Mouse (Mus musculus): ENCODE data around the gene Creb3l2. TPM values are rescaled to one million over a fixed set of nuclear protein-coding genes. Genes with fewer than 3 reads are reported as not detected.

Gene Creb3l2
- total and polyA plus RNA-seq, 2 experiments from 2014 or later, result 2.2 to 6.3 TPM

GRCm38 (mm10) chr6:37306616-37307015 lies 135.3 kb downstream of the Creb3l2 start:
- no peaks in the 10 kb centered on the region for H3K4me1 ChIP-seq (ENCODE audit: insufficient read depth, low read length)
- H3K27me3 ChIP-seq (ENCODE audit: insufficient read depth, low read length), result no peaks in the 10 kb centered on the region
- H3K27ac ChIP-seq, result no peak overlapping the region
- H3K9me3 ChIP-seq (ENCODE audit: low read length), result no peaks in the 10 kb centered on the region; the same call in 1 of the 2 replicates
- WGBS, result 88% methylated on average over 1 of the region's 1 CpGs
- ATAC-seq (no peak), DNase-seq (ENCODE audit: low spot score) (no peak)
- H3K4me2 ChIP-seq (ENCODE audit: low read depth, low read length), result no peak overlapping the region
- no peak for TF ChIP-seq CTCF (IDR thresholded peaks at IDR 0.05; ENCODE audit: low read depth)
- H3K36me3 ChIP-seq (ENCODE audit: insufficient read depth, low read length), result no peaks in the 10 kb centered on the region
- no peak overlapping the region for H3K9ac ChIP-seq (replicated peaks; ENCODE audit: low read length)
- H3K4me3 ChIP-seq (ENCODE audit: low read length), result no peak overlapping the region

- Histone ChIP-seq H3K4me1 (ENCODE audit: insufficient read depth, low read length) (peaks cover 6% of the 10 kb centered on the region), H3K4me3 (ENCODE audit: low read length) (peak overlapping the region; percentile 84), H3K36me3 (ENCODE audit: insufficient read depth, low read length) (no peaks in the 10 kb centered on the region), H3K27me3 (ENCODE audit: insufficient read depth, low read length) (no peaks in the 10 kb centered on the region), H3K9ac (replicated peaks; ENCODE audit: low read length) (peak overlapping the region; percentile 75), H3K4me2 (ENCODE audit: low read depth, low read length) (peak overlapping the region; percentile 83), H3K9me3 (ENCODE audit: low read length) (no peaks in the 10 kb centered on the region; the same call in 1 of the 2 replicates), H3K27ac (peak overlapping the region; percentile 37; the same call in 1 of the 2 replicates)
- no peak for TF ChIP-seq CTCF (IDR thresholded peaks at IDR 0.05; ENCODE audit: low read depth)
- 6% methylated on average over 13 of the region's 13 CpGs for WGBS
- DNase-seq (ENCODE audit: low spot score), result no peak
- ATAC-seq, result peak; percentile 5; the same call in 1 of the 2 replicates
These were observed 141.5 kb downstream of the Creb3l2 start for GRCm38 (mm10) chr6:37300492-37300891.

- Histone ChIP-seq H3K4me2 (ENCODE audit: low read depth, low read length) (peak within 1 kb of the TSS; percentile 83), H3K36me3 (ENCODE audit: insufficient read depth, low read length) (no peaks in the 10 kb centered on the region), H3K4me3 (ENCODE audit: low read length) (peak within 1 kb of the TSS; percentile 84), H3K9ac (replicated peaks; ENCODE audit: low read length) (peak within 1 kb of the TSS; percentile 75), H3K27me3 (ENCODE audit: insufficient read depth, low read length) (no peaks in the 10 kb centered on the region), H3K4me1 (ENCODE audit: insufficient read depth, low read length) (peaks cover 6% of the 10 kb centered on the region), H3K9me3 (ENCODE audit: low read length) (no peaks in the 10 kb centered on the region; the same call in 1 of the 2 replicates), H3K27ac (peak within 1 kb of the TSS; percentile 37)
- DNase-seq (ENCODE audit: low spot score), result peak; percentile 93
- TF ChIP-seq CTCF (IDR thresholded peaks at IDR 0.05; ENCODE audit: low read depth), result no peak
- peak; percentile 96 for ATAC-seq
- WGBS, result 2% methylated on average over 50 of the region's 65 CpGs
These were observed 142.2 kb downstream of the Creb3l2 start, which contains the start of gene Dgki for GRCm38 (mm10) chr6:37299562-37300390. TSS of gene Dgki (minus strand) at chr6:37300184.

GRCm38 (mm10) chr6:37298982-37299381 lies 143.0 kb downstream of the Creb3l2 start:
- Histone ChIP-seq H3K36me3 (ENCODE audit: insufficient read depth, low read length) (no peaks in the 10 kb centered on the region), H3K9me3 (ENCODE audit: low read length) (no peaks in the 10 kb centered on the region), H3K9ac (replicated peaks; ENCODE audit: low read length) (peak overlapping the region; percentile 75), H3K4me1 (ENCODE audit: insufficient read depth, low read length) (peaks cover 6% of the 10 kb centered on the region), H3K4me3 (ENCODE audit: low read length) (peak overlapping the region; percentile 84), H3K27ac (no peak overlapping the region), H3K4me2 (ENCODE audit: low read depth, low read length) (peak overlapping the region; percentile 83), H3K27me3 (ENCODE audit: insufficient read depth, low read length) (no peaks in the 10 kb centered on the region)
- no peak for TF ChIP-seq CTCF (IDR thresholded peaks at IDR 0.05; ENCODE audit: low read depth)
- DNase-seq (ENCODE audit: low spot score), result no peak
- no peak for ATAC-seq
- WGBS, result 16% methylated on average over 4 of the region's 4 CpGs

- Histone ChIP-seq H3K4me2 (ENCODE audit: low read depth, low read length) (peak overlapping the region; percentile 83), H3K27me3 (ENCODE audit: insufficient read depth, low read length) (no peaks in the 10 kb centered on the region), H3K36me3 (ENCODE audit: insufficient read depth, low read length) (no peaks in the 10 kb centered on the region), H3K4me1 (ENCODE audit: insufficient read depth, low read length) (peaks cover 6% of the 10 kb centered on the region), H3K4me3 (ENCODE audit: low read length) (peak overlapping the region; percentile 84), H3K27ac (no peak overlapping the region), H3K9me3 (ENCODE audit: low read length) (no peaks in the 10 kb centered on the region), H3K9ac (replicated peaks; ENCODE audit: low read length) (no peak overlapping the region)
- 35% methylated on average over 8 of the region's 8 CpGs for WGBS
- no peak for TF ChIP-seq CTCF (IDR thresholded peaks at IDR 0.05; ENCODE audit: low read depth)
- DNase-seq (ENCODE audit: low spot score), result peak; percentile 59
- no peak for ATAC-seq
These were observed 144.0 kb downstream of the Creb3l2 start for GRCm38 (mm10) chr6:37297744-37298482.

GRCm38 (mm10) chr6:37292068-37292467 lies 149.9 kb downstream of the Creb3l2 start:
- Histone ChIP-seq H3K4me2 (ENCODE audit: low read depth, low read length) (no peak overlapping the region), H3K27me3 (ENCODE audit: insufficient read depth, low read length) (no peaks in the 10 kb centered on the region), H3K4me3 (ENCODE audit: low read length) (no peak overlapping the region), H3K4me1 (ENCODE audit: insufficient read depth, low read length) (peaks cover 2% of the 10 kb centered on the region), H3K27ac (no peak overlapping the region), H3K36me3 (ENCODE audit: insufficient read depth, low read length) (no peaks in the 10 kb centered on the region), H3K9ac (replicated peaks; ENCODE audit: low read length) (no peak overlapping the region), H3K9me3 (ENCODE audit: low read length) (no peaks in the 10 kb centered on the region)
- WGBS, result 91% methylated on average over 2 of the region's 2 CpGs
- no peak for ATAC-seq
- no peak for TF ChIP-seq CTCF (IDR thresholded peaks at IDR 0.05; ENCODE audit: low read depth)
- no peak for DNase-seq (ENCODE audit: low spot score)

Data from hindbrain, postnatal 0 days (tissue).